Mouse (Mus musculus) liver, embryonic 14.5 days (tissue): ENCODE results near the gene Sorcs2. TPM values are rescaled to one million over a fixed set of nuclear protein-coding genes. Genes with fewer than 3 reads are reported as not detected.

Source experiments
- ATAC-seq: fragments of 200-750 bp; cut with Nextera tagmentation; 2 replicates; pipeline ENCODE4 v1.8.0; 2017; ENCODE audit warnings: moderate number of reproducible peaks, mild to moderate bottlenecking, moderate library complexity; ENCODE audit not compliant: insufficient read depth
- DNase-seq, 3 experiments: peaks; one replicate each; pipeline ENCODE4 v3.0.0-alpha.2; 2012 to 2013; ENCODE audit warnings: low read depth in 3 of 3, low spot score in 3 of 3
- H3K27ac ChIP-seq: fragments of 300-500 bp; sonication (generic); 2 replicates; pipeline ENCODE4 v1.5.1; 2014; ENCODE audit warnings: moderate library complexity, mild to moderate bottlenecking, control low read depth, inconsistent platforms
- H3K27me3 ChIP-seq: fragments of 300-500 bp; sonication (generic); 2 replicates; pipeline ENCODE4 v1.6.1; 2014; ENCODE audit warnings: mild to moderate bottlenecking, low read length, moderate library complexity; ENCODE audit not compliant: control insufficient read depth, insufficient read depth
- H3K36me3 ChIP-seq: fragments of 300-500 bp; sonication (generic); replicated peaks from 2 replicates; pipeline ENCODE4 v1.6.1; 2014; ENCODE audit warnings: low read depth; ENCODE audit not compliant: control insufficient read depth, insufficient read depth
- H3K4me1 ChIP-seq, 2 experiments: fragments of 200-500 bp in 1 of 2; fragments of 300-500 bp in 1 of 2; sonication (generic) in 1 of 2; replicated peaks; 2 replicates each; pipeline ENCODE4 v1.6.1; 2012 to 2014; ENCODE audit warnings: antibody characterized with exemption in 1 of 2, inconsistent platforms in 1 of 2, low read length in 1 of 2; ENCODE audit not compliant: control insufficient read depth in 2 of 2, insufficient read depth in 2 of 2
- H3K4me2 ChIP-seq: fragments of 300-500 bp; sonication (generic); 2 replicates; pipeline ENCODE4 v1.6.1; 2014; ENCODE audit warnings: low read depth, mild to moderate bottlenecking, control low read depth, moderate library complexity
- H3K4me3 ChIP-seq, 2 experiments: fragments of 200-500 bp in 1 of 2; fragments of 300-500 bp in 1 of 2; sonication (generic) in 1 of 2; 2 replicates each; pipeline ENCODE4 v1.5.1; 2012 to 2014; ENCODE audit warnings: low read depth in 2 of 2, low read length in 2 of 2, mild to moderate bottlenecking in 2 of 2, control low read depth in 1 of 2, inconsistent platforms in 1 of 2, moderate library complexity in 1 of 2; ENCODE audit not compliant: insufficient read depth in 1 of 2
- H3K9ac ChIP-seq: fragments of 300-500 bp; sonication (generic); replicated peaks from 2 replicates; pipeline ENCODE4 v1.6.1; 2014; ENCODE audit warnings: mild to moderate bottlenecking, control low read depth, moderate library complexity
- H3K9me3 ChIP-seq: fragments of 300-500 bp; sonication (generic); 2 replicates; pipeline ENCODE4 v1.6.1; 2016; ENCODE audit warnings: low read length, mixed read lengths; ENCODE audit not compliant: control insufficient read depth
- CTCF ChIP-seq: IDR thresholded peaks from 2 replicates; pipeline ENCODE4 v1.5.1; 2016; ENCODE audit warnings: antibody characterized with exemption, low read depth, control low read depth
- EP300 ChIP-seq: IDR thresholded peaks from 2 replicates; pipeline ENCODE4 v1.6.1; 2016; ENCODE audit warnings: antibody characterized with exemption, low read depth
- WGBS: fragments of 180-500 bp; shearing (Covaris S2); extraction: QIAGEN DNeasy Blood & Tissue Kit; methylation state at CpG from one replicate; pipeline ENCODE4 v1.1.7; 2014; ENCODE audit not compliant: insufficient replicate concordance; 5-methylcytosine and 5-hydroxymethylcytosine counted together
- polyA plus RNA-seq, 2 experiments: library from polyadenylated mRNA; depleted of rRNA in 1 of 2; stranded (reverse) in 1 of 2; unstranded in 1 of 2; fragments of >200 nt; fragmentation: Nextera tagmentation in 1 of 2; extraction: Ambion mirVana in 1 of 2; gene quantifications; 2 replicates each; pipeline versions ENCODE4 v1.2.1 to v1.2.3; 2012 to 2014

Sorcs2 gene
- polyA plus RNA-seq, 2 experiments = 0.17 to 0.33 TPM

- Histone ChIP-seq H3K9me3 (no peaks in the 10 kb centered on the region), H3K4me3 (no peak overlapping the region), H3K27me3 (no peaks in the 10 kb centered on the region), H3K4me2 (no peak overlapping the region), H3K36me3 (no peaks in the 10 kb centered on the region), H3K27ac (no peak overlapping the region), H3K4me1 (no peaks in the 10 kb centered on the region), H3K9ac (no peak overlapping the region)
- TF ChIP-seq EP300 = no peak
- TF ChIP-seq CTCF = no peak
- 60% methylated on average over 7 of the region's 7 CpGs for WGBS
- no peak for DNase-seq
- no peak for ATAC-seq
Observed at GRCm38 (mm10) chr5:36182326-36182725, 215.6 kb downstream of the Sorcs2 start.

- TF ChIP-seq CTCF (no peak), EP300 (no peak)
- Histone ChIP-seq H3K36me3 (no peaks in the 10 kb centered on the region), H3K4me2 (no peak overlapping the region), H3K4me1 (no peaks in the 10 kb centered on the region), H3K9me3 (no peaks in the 10 kb centered on the region), H3K9ac (no peak overlapping the region), H3K4me3 (no peak overlapping the region), H3K27ac (no peak overlapping the region), H3K27me3 (no peaks in the 10 kb centered on the region)
- WGBS = 59% methylated on average over 5 of the region's 5 CpGs
- no peak for DNase-seq
- ATAC-seq = no peak
Observed at GRCm38 (mm10) chr5:36179708-36180107, 218.2 kb downstream of the Sorcs2 start.

GRCm38 (mm10) chr5:36178785-36179184 lies 219.2 kb downstream of the Sorcs2 start:
- no peak overlapping the region for H3K4me2 ChIP-seq
- H3K27ac ChIP-seq = no peak overlapping the region
- WGBS = 64% methylated on average over 3 of the region's 3 CpGs
- H3K9ac ChIP-seq = no peak overlapping the region
- no peak for TF ChIP-seq CTCF
- no peak for TF ChIP-seq EP300
- ATAC-seq = no peak
- no peak for DNase-seq
- H3K4me3 ChIP-seq = no peak overlapping the region
- H3K27me3 ChIP-seq = no peaks in the 10 kb centered on the region
- no peaks in the 10 kb centered on the region for H3K4me1 ChIP-seq
- no peaks in the 10 kb centered on the region for H3K36me3 ChIP-seq
- H3K9me3 ChIP-seq = no peaks in the 10 kb centered on the region

- TF ChIP-seq CTCF = no peak
- no peak for TF ChIP-seq EP300
- Histone ChIP-seq H3K27ac (no peak overlapping the region), H3K9me3 (no peaks in the 10 kb centered on the region), H3K4me2 (no peak overlapping the region), H3K9ac (no peak overlapping the region), H3K36me3 (no peaks in the 10 kb centered on the region), H3K27me3 (no peaks in the 10 kb centered on the region), H3K4me1 (no peaks in the 10 kb centered on the region), H3K4me3 (no peak overlapping the region)
- ATAC-seq (no peak), DNase-seq (no peak)
- 36% methylated on average over 7 of the region's 7 CpGs for WGBS
Observed at GRCm38 (mm10) chr5:36178215-36178614, 219.7 kb downstream of the Sorcs2 start.

GRCm38 (mm10) chr5:36176873-36177272 lies 221.1 kb downstream of the Sorcs2 start:
- Histone ChIP-seq H3K9ac (no peak overlapping the region), H3K4me3 (no peak overlapping the region), H3K4me2 (no peak overlapping the region), H3K9me3 (no peaks in the 10 kb centered on the region), H3K27ac (no peak overlapping the region), H3K36me3 (no peaks in the 10 kb centered on the region), H3K27me3 (no peaks in the 10 kb centered on the region), H3K4me1 (no peaks in the 10 kb centered on the region)
- TF ChIP-seq CTCF (no peak), EP300 (no peak)
- 55% methylated on average over 4 of the region's 4 CpGs for WGBS
- no peak for ATAC-seq
- DNase-seq = no peak
